Mouse (Mus musculus) midbrain, embryonic 12.5 days (tissue): Measurements from ENCODE around the gene Qtrt1. TPM values are rescaled to one million over a fixed set of nuclear protein-coding genes. Genes with fewer than 3 reads are reported as not detected.
"Not testable (repeated sequence)": the region's sequence is repeated elsewhere in the genome, so short reads cannot be mapped to it uniquely, and the experiment has no call there.

ENCODE experiments used
- ATAC-seq: fragments of 200-750 bp; cut with Nextera tagmentation; 2 replicates; pipeline ENCODE4 v1.8.0; 2017; ENCODE audit warnings: low read depth, moderate TSS enrichment, moderate library complexity; ENCODE audit not compliant: low FRiP score
- H3K27ac ChIP-seq: fragments of 300-500 bp; sonication (generic); replicated peaks from 2 replicates; pipeline ENCODE4 v1.5.1; 2016; ENCODE audit warnings: mild to moderate bottlenecking
- H3K27me3 ChIP-seq: fragments of 300-500 bp; sonication (generic); 2 replicates; pipeline ENCODE4 v1.6.1; 2016; ENCODE audit warnings: mild to moderate bottlenecking
- H3K36me3 ChIP-seq: fragments of 300-500 bp; sonication (generic); 2 replicates; pipeline ENCODE4 v1.6.1; 2016
- H3K4me1 ChIP-seq: fragments of 300-500 bp; sonication (generic); 2 replicates; pipeline ENCODE4 v1.6.1; 2016
- H3K4me2 ChIP-seq: fragments of 300-500 bp; sonication (generic); replicated peaks from 2 replicates; pipeline ENCODE4 v1.6.1; 2016; ENCODE audit warnings: mild to moderate bottlenecking, moderate library complexity
- H3K4me3 ChIP-seq: fragments of 300-500 bp; sonication (generic); 2 replicates; pipeline ENCODE4 v1.5.1; 2016; ENCODE audit warnings: mild to moderate bottlenecking
- H3K9ac ChIP-seq: fragments of 300-500 bp; sonication (generic); replicated peaks from 2 replicates; pipeline ENCODE4 v1.6.1; 2016; ENCODE audit warnings: mild to moderate bottlenecking, moderate library complexity
- H3K9me3 ChIP-seq: fragments of 300-500 bp; sonication (generic); 2 replicates; pipeline ENCODE4 v1.6.1; 2016; ENCODE audit warnings: mild to moderate bottlenecking
- WGBS: fragments of 180-500 bp; shearing (Covaris S2); methylation state at CpG from one replicate; pipeline ENCODE4 v1.1.7; 2016; 5-methylcytosine and 5-hydroxymethylcytosine counted together
- polyA plus RNA-seq: library from polyadenylated mRNA; unstranded; fragments of >200 nt; fragmentation: Nextera tagmentation; extraction: Ambion mirVana; gene quantifications from 2 replicates; pipeline ENCODE4 v1.2.1, GENCODE M21; 2016

The Qtrt1 gene
- polyA plus RNA-seq, 1 experiment from 2014 or later = 50.7 TPM

DNA sequence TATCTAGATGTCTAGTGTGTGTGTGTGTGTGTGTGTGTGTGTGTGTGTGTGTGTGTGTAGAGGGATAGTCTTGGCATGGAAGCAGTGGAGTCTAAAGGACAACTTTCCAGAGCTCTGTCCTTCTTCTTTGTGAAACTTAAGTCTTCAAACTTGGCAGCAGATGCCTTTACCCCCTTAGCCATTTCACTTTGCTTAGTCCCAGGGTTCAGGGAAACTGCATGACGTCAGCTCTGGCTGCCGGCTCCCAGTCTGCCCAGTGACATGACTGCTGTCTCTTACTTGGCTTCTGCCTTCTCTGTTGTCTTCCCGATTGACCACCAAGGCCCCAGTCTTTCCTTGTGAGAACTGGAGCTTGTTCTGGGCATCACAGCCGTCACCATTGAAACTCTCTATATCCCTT is 42.9 kb downstream of the Qtrt1 start:
- H3K9ac ChIP-seq = no peak overlapping the region
- no peaks in the 10 kb centered on the region for H3K9me3 ChIP-seq
- peaks cover 14% of the 10 kb centered on the region for H3K36me3 ChIP-seq
- no peak overlapping the region for H3K27ac ChIP-seq
- ATAC-seq = no peak
- no peaks in the 10 kb centered on the region for H3K27me3 ChIP-seq
- H3K4me1 ChIP-seq = no peaks in the 10 kb centered on the region
- H3K4me2 ChIP-seq = no peak overlapping the region
- no peak overlapping the region for H3K4me3 ChIP-seq
- 85% methylated on average over 4 of the region's 4 CpGs for WGBS

DNA sequence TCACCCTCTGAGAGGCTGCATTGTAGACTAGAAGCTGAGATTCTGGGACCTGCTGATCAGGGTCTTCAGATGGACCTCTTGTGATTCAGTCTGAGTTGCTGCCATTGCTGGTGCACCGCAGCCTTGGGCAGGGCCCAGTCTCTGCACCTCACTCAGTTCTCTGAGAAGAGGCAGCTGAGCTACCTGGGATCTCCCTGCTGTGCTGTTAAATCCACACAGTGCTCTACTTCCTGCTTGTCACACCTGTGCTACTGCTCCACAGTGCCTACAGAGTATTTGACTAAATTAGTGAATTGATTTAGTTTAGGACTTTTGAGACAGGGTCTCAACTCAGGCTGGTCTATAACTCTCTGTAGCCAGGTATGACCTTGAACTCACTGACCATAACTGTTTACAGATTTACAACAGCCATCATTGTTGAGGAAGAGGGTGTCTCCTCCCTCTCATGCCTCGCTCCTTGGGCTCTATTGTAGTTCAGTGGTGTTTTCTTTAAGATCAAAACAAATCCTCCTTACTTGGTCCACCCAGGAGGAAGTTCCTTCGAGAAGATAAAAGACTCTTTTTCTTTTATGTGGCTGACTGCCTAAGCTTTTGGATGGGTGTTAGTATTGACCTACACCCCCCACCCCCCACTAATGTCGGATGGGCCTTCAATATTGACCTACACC is 43.6 kb downstream of the Qtrt1 start:
- H3K36me3 ChIP-seq = peaks cover 11% of the 10 kb centered on the region
- no peaks in the 10 kb centered on the region for H3K4me1 ChIP-seq
- H3K9ac ChIP-seq = no peak overlapping the region
- H3K4me3 ChIP-seq = no peak overlapping the region
- H3K27me3 ChIP-seq = no peaks in the 10 kb centered on the region
- WGBS = 61% methylated on average over 4 of the region's 4 CpGs
- ATAC-seq = no peak
- H3K27ac ChIP-seq = no peak overlapping the region
- H3K4me2 ChIP-seq = no peak overlapping the region
- H3K9me3 ChIP-seq = no peaks in the 10 kb centered on the region

DNA sequence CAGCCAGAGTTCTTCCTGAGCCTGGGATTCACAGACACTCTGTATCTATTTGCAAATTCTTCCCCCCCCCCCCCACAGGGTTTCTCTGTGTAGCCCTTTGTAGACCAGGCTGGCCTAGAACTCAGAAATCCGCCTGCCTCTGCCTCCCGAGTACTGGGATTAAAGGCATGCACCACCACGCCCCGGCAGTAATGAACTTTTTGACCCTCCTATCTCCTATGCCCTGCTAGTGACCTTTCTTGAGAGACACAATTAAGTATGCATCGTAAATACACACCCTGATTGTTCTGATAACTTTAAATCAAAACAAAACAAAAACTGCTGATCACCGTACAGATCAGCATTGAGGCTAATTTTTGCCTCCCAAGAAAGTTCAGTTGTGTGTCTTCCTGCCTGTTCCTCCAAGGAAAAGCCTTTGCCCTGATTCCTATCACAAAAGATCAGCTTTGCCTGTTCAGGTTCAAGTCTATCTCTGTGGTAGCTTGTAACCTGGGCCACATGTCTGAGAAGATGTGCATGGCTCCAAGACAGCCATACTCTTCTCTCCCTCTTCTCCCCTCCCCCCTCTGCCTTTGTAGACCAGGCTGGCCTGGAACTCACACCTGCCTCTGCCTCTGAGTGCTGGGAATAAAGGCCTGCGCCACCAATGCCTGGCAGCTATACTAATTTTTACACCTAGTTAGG is 44.8 kb downstream of the Qtrt1 start:
- WGBS = 90% methylated on average over 7 of the region's 7 CpGs
- H3K36me3 ChIP-seq = peaks cover 11% of the 10 kb centered on the region
- H3K9ac ChIP-seq = no peak overlapping the region
- H3K4me2 ChIP-seq = no peak overlapping the region
- H3K4me3 ChIP-seq = no peak overlapping the region
- no peaks in the 10 kb centered on the region for H3K4me1 ChIP-seq
- no peak overlapping the region for H3K27ac ChIP-seq
- no peaks in the 10 kb centered on the region for H3K27me3 ChIP-seq
- H3K9me3 ChIP-seq = no peaks in the 10 kb centered on the region
- ATAC-seq = no peak

DNA sequence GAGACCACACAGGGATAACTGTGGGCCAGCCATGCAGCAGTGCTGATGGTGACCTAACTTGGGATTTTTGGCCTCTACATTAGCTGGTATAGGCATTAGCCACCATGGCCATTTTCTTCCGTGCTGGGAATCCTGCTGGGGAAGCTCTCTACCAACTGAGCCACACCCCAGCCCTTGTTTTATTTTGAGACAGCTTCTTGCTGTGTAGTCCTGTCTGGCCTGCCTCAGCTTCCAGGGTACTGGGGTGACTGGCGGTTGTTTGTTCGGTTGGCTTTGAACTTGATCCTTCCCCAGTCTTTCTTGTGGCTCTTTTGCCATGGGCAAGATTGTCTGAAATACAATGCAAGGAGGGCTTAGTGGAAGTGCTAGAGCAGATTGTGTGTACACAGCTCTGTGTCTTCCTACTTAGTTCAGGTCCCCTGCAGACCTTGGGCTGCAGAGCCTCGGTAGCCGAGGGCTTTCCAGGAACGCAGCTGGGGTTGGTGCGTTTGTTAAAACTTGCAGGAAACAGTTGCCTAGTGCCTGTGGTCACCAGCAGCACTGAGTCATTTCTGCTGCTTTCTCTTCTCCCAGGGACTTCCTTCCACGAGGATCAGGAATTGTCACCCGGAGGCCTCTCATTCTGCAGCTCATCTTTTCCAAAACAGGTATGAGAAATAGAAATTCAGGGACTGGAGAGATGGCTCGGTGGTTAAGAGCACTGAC is 45.4 kb downstream of the Qtrt1 start:
- no peak overlapping the region for H3K4me3 ChIP-seq
- H3K27me3 ChIP-seq = no peaks in the 10 kb centered on the region
- no peak overlapping the region for H3K27ac ChIP-seq
- no peak overlapping the region for H3K9ac ChIP-seq
- H3K36me3 ChIP-seq = peaks cover 11% of the 10 kb centered on the region
- H3K4me1 ChIP-seq = 0 out of 2 replicates have a peak, but pooled peaks cover 4% of the 10 kb centered on the region
- no peak for ATAC-seq
- H3K4me2 ChIP-seq = no peak overlapping the region
- 80% methylated on average over 10 of the region's 10 CpGs for WGBS
- H3K9me3 ChIP-seq = no peaks in the 10 kb centered on the region

DNA sequence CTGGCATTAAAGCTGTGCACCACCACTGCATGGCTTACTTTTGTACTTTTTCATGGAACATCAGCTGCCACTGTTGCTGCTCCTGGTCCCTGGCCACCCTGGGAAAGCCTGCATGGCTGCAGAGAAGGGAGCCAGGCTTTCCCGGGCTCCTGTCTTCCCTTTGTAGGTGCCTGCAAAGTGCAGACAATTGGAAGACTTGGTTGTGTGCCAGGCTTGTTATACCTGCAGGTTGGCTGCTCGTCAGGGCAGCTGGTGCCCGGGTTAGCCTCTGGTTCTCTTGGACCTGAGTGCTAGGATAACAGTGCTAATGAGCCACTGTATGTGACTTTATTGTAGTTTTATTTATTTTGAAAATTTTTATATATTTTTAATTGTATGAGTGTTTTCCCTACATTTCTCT is 47.2 kb downstream of the Qtrt1 start:
- WGBS = 89% methylated on average over 3 of the region's 3 CpGs
- Histone ChIP-seq H3K27me3 (no peaks in the 10 kb centered on the region), H3K4me1 (0 out of 2 replicates have a peak, but pooled peaks cover 4% of the 10 kb centered on the region), H3K36me3 (peaks cover 11% of the 10 kb centered on the region), H3K27ac (no peak overlapping the region), H3K9ac (no peak overlapping the region), H3K4me2 (no peak overlapping the region), H3K4me3 (no peak overlapping the region), H3K9me3 (no peaks in the 10 kb centered on the region)
- no peak for ATAC-seq

DNA sequence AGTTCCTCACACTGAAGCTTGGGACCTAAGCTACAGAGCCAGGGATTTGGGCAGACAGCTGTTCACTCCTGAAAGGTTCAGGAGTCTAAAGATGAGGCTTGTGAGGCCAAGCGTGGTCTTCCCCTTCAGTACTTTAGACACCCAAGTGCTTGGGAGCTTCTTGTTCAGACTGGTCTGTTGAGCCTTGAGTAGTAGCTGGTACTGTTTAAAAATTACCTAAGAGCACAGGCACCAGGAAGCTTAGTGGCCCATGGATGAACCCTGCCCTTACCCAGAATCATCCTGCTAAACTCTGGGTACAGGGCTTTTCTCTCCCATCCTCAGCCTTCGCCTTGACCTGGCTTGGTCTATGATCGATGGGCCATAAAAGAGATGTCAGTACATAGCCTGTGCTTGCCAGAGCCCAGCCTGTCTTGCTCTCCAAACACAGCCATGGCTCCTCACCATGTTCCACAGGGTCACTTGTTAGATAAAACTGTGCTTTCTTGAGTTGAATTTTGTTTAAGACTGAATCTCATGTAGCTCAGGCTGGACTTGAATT is 48.8 kb downstream of the Qtrt1 start:
- H3K4me3 ChIP-seq = no peak overlapping the region
- 92% methylated on average over 3 of the region's 3 CpGs for WGBS
- ATAC-seq = no peak

DNA sequence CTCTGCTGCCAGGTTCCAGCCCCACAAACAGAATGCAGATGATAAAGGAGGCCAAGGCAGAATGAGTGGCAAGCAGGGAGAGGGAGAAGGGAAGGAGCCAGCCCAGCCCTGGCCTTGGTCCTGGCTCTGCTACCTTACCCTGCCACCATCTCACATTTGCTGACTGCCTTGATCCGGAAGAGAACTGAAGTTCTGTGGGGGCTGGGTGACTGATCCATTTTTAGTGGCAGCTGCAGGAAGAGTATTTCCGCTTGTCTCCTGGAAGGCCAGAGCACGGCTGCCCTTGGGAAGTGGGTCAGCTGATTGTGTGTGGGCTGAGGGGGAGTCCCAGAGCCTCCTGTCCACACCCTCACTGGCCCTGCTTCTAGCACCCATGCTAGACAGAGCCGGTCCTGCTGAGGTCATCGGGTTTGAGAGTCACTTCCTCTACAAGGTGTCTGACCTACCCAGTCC is 51.5 kb downstream of the Qtrt1 start:
- ATAC-seq = no peak
- 92% methylated on average over 5 of the region's 5 CpGs for WGBS
- Histone ChIP-seq H3K4me2 (no peak overlapping the region), H3K9ac (no peak overlapping the region), H3K9me3 (no peaks in the 10 kb centered on the region), H3K4me1 (0 out of 2 replicates have a peak, but pooled peaks cover 4% of the 10 kb centered on the region), H3K27ac (no peak overlapping the region), H3K36me3 (peaks cover 28% of the 10 kb centered on the region), H3K27me3 (no peaks in the 10 kb centered on the region), H3K4me3 (no peak overlapping the region)

More for the DNA sequence above, 48.8 kb downstream of the Qtrt1 start:
- no peak overlapping the region for H3K9ac ChIP-seq
- peaks cover 12% of the 10 kb centered on the region for H3K36me3 ChIP-seq
- 0 out of 2 replicates have a peak, but pooled peaks cover 4% of the 10 kb centered on the region for H3K4me1 ChIP-seq
- H3K4me2 ChIP-seq = no peak overlapping the region
- no peak overlapping the region for H3K27ac ChIP-seq
- H3K27me3 ChIP-seq = no peaks in the 10 kb centered on the region
- no peaks in the 10 kb centered on the region for H3K9me3 ChIP-seq

DNA sequence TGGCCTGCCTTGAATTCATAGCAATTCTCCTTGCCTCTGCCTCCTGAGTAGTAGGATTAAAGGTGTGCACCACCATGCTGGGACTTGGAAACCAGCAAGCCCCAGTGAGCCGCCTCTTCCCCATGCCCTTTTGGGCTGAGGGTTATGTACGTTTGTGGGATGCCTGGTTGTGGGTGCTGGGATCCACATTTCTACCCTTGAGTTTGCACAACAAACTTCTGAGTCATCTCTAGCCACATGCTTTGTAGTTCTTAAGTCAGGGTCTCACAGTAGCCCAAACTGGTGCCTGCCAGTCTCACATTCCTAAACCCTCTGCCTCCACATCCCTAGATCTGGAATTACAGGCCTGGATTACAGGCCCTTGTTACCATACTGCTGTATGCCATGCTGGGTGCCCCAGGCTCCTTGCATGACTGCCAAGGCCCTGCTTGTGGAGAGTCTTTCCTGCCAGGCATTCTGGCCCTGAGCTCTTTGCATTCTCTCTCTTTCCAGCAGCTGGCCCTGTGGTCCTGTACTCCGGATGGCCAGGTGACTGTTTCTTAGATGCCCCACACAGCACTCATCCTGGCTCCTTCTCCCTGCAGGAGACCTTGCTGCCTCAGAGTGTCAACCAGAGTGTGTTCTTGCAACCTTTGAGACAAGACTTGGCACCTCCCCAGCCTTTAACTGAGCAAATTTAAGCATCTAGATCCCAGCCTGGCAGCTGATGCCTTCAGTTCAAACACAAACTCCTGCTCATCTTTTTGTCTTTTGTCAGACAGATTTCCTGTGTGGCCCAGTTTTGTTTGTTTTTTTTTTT is 52.3 kb downstream of the Qtrt1 start:
- 0 out of 2 replicates have a peak, but pooled peaks cover 4% of the 10 kb centered on the region for H3K4me1 ChIP-seq
- ATAC-seq = no peak
- H3K9me3 ChIP-seq = no peaks in the 10 kb centered on the region
- no peak overlapping the region for H3K4me2 ChIP-seq
- 89% methylated on average over 3 of the region's 3 CpGs for WGBS
- no peak overlapping the region for H3K4me3 ChIP-seq
- H3K36me3 ChIP-seq = peaks cover 36% of the 10 kb centered on the region
- no peak overlapping the region for H3K27ac ChIP-seq
- H3K9ac ChIP-seq = no peak overlapping the region
- no peaks in the 10 kb centered on the region for H3K27me3 ChIP-seq

DNA sequence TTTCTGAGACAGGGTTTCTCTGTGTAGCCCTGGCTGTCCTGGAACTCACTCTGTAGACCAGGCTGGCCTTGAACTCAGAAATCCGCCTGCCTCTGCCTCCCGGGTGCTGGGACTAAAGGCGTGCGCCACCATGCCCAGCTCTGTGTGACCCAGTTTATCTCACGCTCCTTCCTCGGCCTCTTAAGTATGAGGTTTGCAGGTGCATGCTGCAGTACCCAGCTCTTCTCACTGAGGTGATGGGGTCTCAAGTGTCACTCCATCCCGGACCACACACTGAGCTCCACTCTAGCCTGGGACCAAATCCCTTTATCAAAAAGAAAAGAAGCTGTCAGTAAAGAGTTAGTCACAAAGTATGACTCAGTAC is 52.9 kb downstream of the Qtrt1 start:
- not testable (repeated sequence) for H3K9me3 ChIP-seq, ATAC-seq, H3K4me3 ChIP-seq, H3K27me3 ChIP-seq, H3K4me1 ChIP-seq, H3K4me2 ChIP-seq, H3K9ac ChIP-seq, H3K27ac ChIP-seq
- H3K36me3 ChIP-seq = peaks cover 37% of the 10 kb centered on the region
- WGBS = 88% methylated on average over 7 of the region's 7 CpGs

DNA sequence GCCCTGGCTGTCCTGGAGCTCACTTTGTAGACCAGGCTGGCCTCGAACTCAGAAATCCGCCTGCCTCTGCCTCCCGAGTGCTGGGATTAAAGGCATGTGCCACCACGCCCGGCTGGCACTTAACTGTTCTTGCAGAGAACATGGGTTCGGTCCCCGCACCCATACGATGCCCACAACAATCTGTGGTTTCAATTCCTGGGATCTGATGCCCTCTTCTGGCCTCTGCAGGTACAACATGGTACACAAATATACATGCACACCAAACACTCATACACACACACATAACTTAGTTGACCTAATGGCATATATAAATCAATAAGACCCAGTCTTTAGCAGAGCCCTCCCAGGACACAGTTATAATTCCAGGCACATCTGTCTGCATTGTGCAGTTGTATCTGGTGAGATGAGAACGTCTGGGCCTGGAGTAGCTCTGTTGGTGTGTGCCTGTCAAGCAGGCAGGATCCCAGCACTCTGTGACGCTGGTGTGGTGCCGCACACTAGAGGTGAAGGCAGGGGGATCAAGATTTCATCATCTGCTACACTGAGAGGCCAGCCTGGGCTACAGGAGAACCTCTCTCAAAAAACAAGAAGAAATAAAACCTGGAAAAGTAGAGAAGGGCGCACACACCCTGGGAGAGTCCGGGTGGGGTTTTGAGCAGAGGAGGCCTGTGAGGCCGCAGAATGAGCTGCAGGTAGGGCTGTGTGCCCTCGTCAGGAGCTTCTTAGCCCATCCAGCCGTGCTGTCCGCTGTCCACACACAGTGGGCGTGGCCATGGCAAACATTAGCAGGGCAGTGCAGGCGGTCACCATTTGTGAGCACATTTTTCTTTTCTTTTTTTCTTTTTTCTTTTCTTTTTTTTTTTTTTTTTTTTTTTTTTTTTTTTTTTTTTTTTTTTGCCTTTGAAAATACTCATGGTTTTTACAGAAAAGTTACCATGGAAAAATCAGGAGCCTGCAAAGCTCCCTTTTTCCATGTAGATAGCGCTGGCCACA is 57.7 kb downstream of the Qtrt1 start:
- H3K4me1 ChIP-seq = no peaks in the 10 kb centered on the region
- H3K36me3 ChIP-seq = peaks cover 72% of the 10 kb centered on the region
- H3K27ac ChIP-seq = no peak overlapping the region
- no peak overlapping the region for H3K9ac ChIP-seq
- H3K4me2 ChIP-seq = no peak overlapping the region
- H3K9me3 ChIP-seq = no peaks in the 10 kb centered on the region
- H3K27me3 ChIP-seq = no peaks in the 10 kb centered on the region
- no peak for ATAC-seq
- WGBS = 90% methylated on average over 20 of the region's 20 CpGs
- no peak overlapping the region for H3K4me3 ChIP-seq
